Mouse (Mus musculus) myocyte (in vitro differentiated cells): Measurements from ENCODE around the gene Ucp3.

Experiments
- E2F4 ChIP-seq: IDR thresholded peaks from one replicate; pipeline ENCODE4 v1.6.1; 2011; ENCODE audit warnings: mild to moderate bottlenecking, control low read depth, moderate library complexity; ENCODE audit not compliant: insufficient read depth
- MAX ChIP-seq: IDR thresholded peaks from one replicate; pipeline ENCODE4 v1.6.1; 2011; ENCODE audit warnings: low read depth, mild to moderate bottlenecking, control low read depth
- MYOD1 ChIP-seq, 3 experiments: IDR thresholded peaks; one replicate each; pipeline ENCODE4 v1.6.1; 2011; ENCODE audit warnings: control low read depth in 2 of 3, low read depth in 2 of 3, mild to moderate bottlenecking in 2 of 3, moderate library complexity in 1 of 3; ENCODE audit not compliant: insufficient read length in 2 of 3, control insufficient read depth in 1 of 3
- POLR2A ChIP-seq: IDR thresholded peaks from one replicate; pipeline ENCODE4 v1.6.1; 2011; ENCODE audit warnings: low read depth, mild to moderate bottlenecking, control low read depth, moderate library complexity; ENCODE audit not compliant: insufficient read length
- POLR2AphosphoS2 ChIP-seq: IDR thresholded peaks from one replicate; pipeline ENCODE4 v1.6.1; 2011; ENCODE audit warnings: low read depth, control low read depth; ENCODE audit not compliant: insufficient read length
- REST ChIP-seq: IDR thresholded peaks from one replicate; pipeline ENCODE4 v1.6.1; 2011; ENCODE audit warnings: mild to moderate bottlenecking, control low read depth, moderate library complexity; ENCODE audit not compliant: insufficient read depth, insufficient read length
- SRF ChIP-seq: IDR thresholded peaks from one replicate; pipeline ENCODE4 v1.6.1; 2011; ENCODE audit warnings: low read depth; ENCODE audit not compliant: control insufficient read depth, insufficient read length
- TCF12 ChIP-seq: IDR thresholded peaks from one replicate; pipeline ENCODE4 v1.6.1; 2011; ENCODE audit warnings: mild to moderate bottlenecking, control low read depth; ENCODE audit not compliant: poor library complexity, insufficient read depth, severe bottlenecking
- USF1 ChIP-seq: IDR thresholded peaks from one replicate; pipeline ENCODE4 v1.6.1; 2011; ENCODE audit warnings: low read depth, mild to moderate bottlenecking, control low read depth, moderate library complexity

- TF ChIP-seq POLR2A = no peak
- TF ChIP-seq USF1 = no peak
- no peak for TF ChIP-seq MYOD1 (IDR thresholded peaks at IDR 0.05; ENCODE audit: control insufficient read depth in 1 of 3, insufficient read length in 2 of 3, low read depth in 2 of 3)
- TF ChIP-seq POLR2AphosphoS2 = no peak
- no peak for TF ChIP-seq TCF12
- TF ChIP-seq REST = no peak
- no peak for TF ChIP-seq MAX
- TF ChIP-seq E2F4 = no peak
- TF ChIP-seq SRF = no peak
Observed at GRCm38 (mm10) chr7:100471407-100471797, 1.4 kb upstream of the Ucp3 start.
